32 mouse cellular contexts compared by ENCODE assay signal in the genomic region with DNA sequence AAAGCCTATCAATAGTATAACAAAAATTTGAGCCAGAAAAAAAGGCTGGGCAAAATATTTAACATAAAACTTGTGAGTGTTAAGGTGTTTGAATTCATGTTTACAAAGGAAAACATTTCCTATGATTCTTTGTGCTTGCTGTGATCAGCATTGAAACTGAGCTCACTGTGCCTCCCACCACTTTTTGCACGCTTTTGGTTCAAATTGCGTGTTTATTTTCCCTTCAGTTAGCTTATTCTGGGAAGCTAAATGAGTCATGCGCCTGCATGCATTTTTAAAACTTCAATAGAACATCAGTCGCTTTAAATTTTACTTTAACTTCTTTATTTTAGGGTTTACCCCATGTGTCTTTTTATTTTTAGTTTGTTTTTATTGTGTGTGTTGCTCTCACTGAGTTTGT.
A peak's percentile ranks its signal among the peaks of the same experiment; 100 is the strongest.
DNase-seq lines count a peak whose midpoint lies in the region; ATAC-seq and TF ChIP-seq lines count a peak whose summit lies in the region.
"Had no signal": no experiment of that assay in that cellular context is flagged by ENCODE, and none has a peak within 500 bp of the region (broad histone marks: within the 10 kb centered on the region; RNA-seq: fewer than 3 reads in every experiment).

No protein-coding gene starts in this region.

- no peak overlapping the region for H3K9ac ChIP-seq in forebrain, embryonic 11.5 days (ENCODE audit: low read length)
- H3K9ac ChIP-seq: embryonic facial prominence, embryonic 12.5 days; forebrain, embryonic 13.5 days; heart, embryonic 12.5 days; limb, embryonic 12.5 days; liver, postnatal 0 days; neural tube, embryonic 13.5 days had no signal

- intact Hi-C loops in left cerebral cortex, adult 2 months (cut with DNase I): loop anchor here (10.0 kb wide), 1 partner anchor 719 kb away; no protein-coding TSS in a partner anchor

- no peak overlapping the region for H3K27ac ChIP-seq in left cerebral cortex, adult 2 months
- no peak overlapping the region for H3K27ac ChIP-seq in forebrain, embryonic 11.5 days (ENCODE audit: low read depth, low read length)
- H3K27ac ChIP-seq: embryonic facial prominence, embryonic 12.5 days; forebrain, embryonic 13.5 days; hindbrain, embryonic 10.5 days; limb, embryonic 12.5 days; macrophage; neural tube, embryonic 13.5 days had no signal

- no peaks in the 10 kb centered on the region for H3K36me3 ChIP-seq in forebrain, embryonic 11.5 days (ENCODE audit: control insufficient read depth, insufficient read depth, low read length)
- H3K36me3 ChIP-seq: embryonic facial prominence, embryonic 12.5 days; heart, embryonic 12.5 days; hindbrain, embryonic 10.5 days; limb, embryonic 12.5 days; neural tube, embryonic 13.5 days had no signal

- ATAC-seq in frontal cortex, adult (ENCODE audit: low TSS enrichment): peak; percentile 64; the same call in 1 of the 2 replicates
- ATAC-seq in forebrain, embryonic 11.5 days (replicated peaks; ENCODE audit: low FRiP score): no peak
- ATAC-seq: forebrain, embryonic 13.5 days; hindbrain, embryonic 16.5 days; intestine, postnatal 0 days; liver, postnatal 0 days; lung, postnatal 0 days; midbrain, embryonic 16.5 days had no signal

- no peak for DNase-seq in frontal cortex, postnatal 14 days (ENCODE audit: low spot score in 2 of 2)
- DNase-seq in right cerebral cortex, adult 2 months (ENCODE audit: low spot score in 2 of 2): peak; percentile 34 to 50
- no peak for DNase-seq in right cerebral cortex, postnatal 4 days
- peak; percentile 14 to 25 for DNase-seq in left cerebral cortex, adult 2 months (ENCODE audit: extremely low spot score in 1 of 2, low spot score in 2 of 2)
- no peak for DNase-seq in ovary, postnatal 10 days (ENCODE audit: low spot score)
- no peak for DNase-seq in adrenal gland, postnatal 4 days (ENCODE audit: low spot score in 2 of 2)
- no peak for DNase-seq in forebrain, embryonic 11.5 days (ENCODE audit: low spot score)
- DNase-seq: adrenal gland, postnatal 36 days; cerebellum, adult 18-20 months; cerebellum, postnatal 14 days; gastrocnemius, postnatal 14 days; heart, adult 18-20 months; heart, postnatal 10 days; kidney, postnatal 25 days; liver, postnatal 0 days; thymus, adult 18-20 months; thymus, postnatal 36 days had no signal

- WGBS in forebrain, embryonic 11.5 days: 89% methylated on average over 4 of the region's 4 CpGs

- H3K4me3 ChIP-seq in left cerebral cortex, adult 2 months: no peak overlapping the region
- H3K4me3 ChIP-seq in forebrain, embryonic 11.5 days (ENCODE audit: low read depth, low read length): no peak overlapping the region
- H3K4me3 ChIP-seq: embryonic facial prominence, embryonic 12.5 days; erythroblast, embryonic 14.5 days; forebrain, embryonic 13.5 days; heart, embryonic 12.5 days; hindbrain, embryonic 10.5 days; limb, embryonic 12.5 days; myocyte; neural tube, embryonic 13.5 days had no signal

- H3K4me1 ChIP-seq in forebrain, embryonic 11.5 days (replicated peaks; ENCODE audit: control insufficient read depth, insufficient read depth, low read length): no peaks in the 10 kb centered on the region
- H3K4me1 ChIP-seq: embryonic facial prominence, embryonic 12.5 days; forebrain, embryonic 13.5 days; heart, embryonic 12.5 days; hindbrain, embryonic 10.5 days; limb, embryonic 12.5 days; neural tube, embryonic 13.5 days had no signal

- H3K4me2 ChIP-seq in forebrain, embryonic 11.5 days (ENCODE audit: low read depth, low read length, severe bottlenecking): no peak overlapping the region
- H3K4me2 ChIP-seq: embryonic facial prominence, embryonic 12.5 days; forebrain, embryonic 13.5 days; heart, embryonic 12.5 days; limb, embryonic 12.5 days; liver, embryonic 11.5 days; neural tube, embryonic 13.5 days had no signal

- no peaks in the 10 kb centered on the region for H3K27me3 ChIP-seq in forebrain, embryonic 11.5 days (ENCODE audit: control insufficient read depth, insufficient read depth, low read length)
- H3K27me3 ChIP-seq: embryonic facial prominence, embryonic 12.5 days; forebrain, embryonic 13.5 days; heart, embryonic 12.5 days; limb, embryonic 12.5 days; neural tube, embryonic 13.5 days had no signal

- no peaks in the 10 kb centered on the region for H3K9me3 ChIP-seq in forebrain, embryonic 11.5 days (ENCODE audit: control insufficient read depth, low read length)
- H3K9me3 ChIP-seq: embryonic facial prominence, embryonic 12.5 days; forebrain, embryonic 13.5 days; heart, embryonic 12.5 days; hindbrain, embryonic 10.5 days; limb, embryonic 12.5 days; neural tube, embryonic 13.5 days had no signal

- TF ChIP-seq CTCF in left cerebral cortex, adult 2 months (IDR thresholded peaks at IDR 0.05): no peak

Comparison
In these comparisons a context has a peak if more than half of its experiments do, and no peak if none do; other contexts are left out.
1. DNase-seq: peak in right cerebral cortex, adult 2 months (2 of 2) and left cerebral cortex, adult 2 months (2 of 2); none in frontal cortex, postnatal 14 days (0 of 2), right cerebral cortex, postnatal 4 days (single experiment), ovary, postnatal 10 days (single experiment), adrenal gland, postnatal 4 days (0 of 2) and forebrain, embryonic 11.5 days (single experiment).